Mouse (Mus musculus) bone marrow macrophage, adult 2 months (primary cell): ENCODE measurements around the gene Gpsm2.

Experiments used
- CTCF ChIP-seq: IDR thresholded peaks from 2 replicates; pipeline ENCODE4 v1.5.1; 2012; ENCODE audit warnings: low read depth, mild to moderate bottlenecking, low read length, moderate library complexity
- POLR2A ChIP-seq: IDR thresholded peaks from 2 replicates; pipeline ENCODE4 v1.6.1; 2012; ENCODE audit warnings: mild to moderate bottlenecking, low read depth, low read length, borderline replicate concordance

DNA sequence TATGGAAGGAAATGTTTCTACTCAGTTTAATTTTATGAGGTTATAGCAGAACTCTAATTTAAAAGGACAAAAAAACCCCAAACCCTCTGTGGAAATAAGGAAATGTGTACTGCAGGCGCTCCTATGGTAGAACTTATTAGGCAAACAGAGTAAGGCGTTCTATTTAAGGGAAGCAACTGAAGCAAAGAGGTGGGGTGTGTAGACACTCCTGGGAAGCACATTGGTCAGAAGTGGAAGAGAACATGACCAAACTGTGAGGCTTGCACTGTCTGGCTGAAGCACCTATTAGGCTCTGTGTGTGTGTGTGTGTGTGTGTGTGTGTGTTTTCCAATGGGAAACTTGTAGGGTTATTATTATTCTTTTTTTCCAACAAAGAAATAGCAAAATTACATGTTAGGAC is 2.8 kb downstream of the Gpsm2 start:
- TF ChIP-seq CTCF (no peak), POLR2A (no peak)
